Mouse (Mus musculus) testis, adult 2 months (tissue): Measurements from ENCODE around the gene Senp3.

Experiments used
- CTCF ChIP-seq: fragments of 200-500 bp; IDR thresholded peaks from 2 replicates; pipeline ENCODE4 v1.5.1; 2012; ENCODE audit warnings: low read depth, mild to moderate bottlenecking, inconsistent platforms, low read length, moderate library complexity; ENCODE audit not compliant: control insufficient read depth, insufficient read depth, insufficient replicate concordance
- POLR2A ChIP-seq: fragments of 200-500 bp; IDR thresholded peaks from 2 replicates; pipeline ENCODE4 v1.6.1; 2012; ENCODE audit warnings: low read depth, mild to moderate bottlenecking, inconsistent platforms, low read length, moderate library complexity; ENCODE audit not compliant: control insufficient read depth

DNA sequence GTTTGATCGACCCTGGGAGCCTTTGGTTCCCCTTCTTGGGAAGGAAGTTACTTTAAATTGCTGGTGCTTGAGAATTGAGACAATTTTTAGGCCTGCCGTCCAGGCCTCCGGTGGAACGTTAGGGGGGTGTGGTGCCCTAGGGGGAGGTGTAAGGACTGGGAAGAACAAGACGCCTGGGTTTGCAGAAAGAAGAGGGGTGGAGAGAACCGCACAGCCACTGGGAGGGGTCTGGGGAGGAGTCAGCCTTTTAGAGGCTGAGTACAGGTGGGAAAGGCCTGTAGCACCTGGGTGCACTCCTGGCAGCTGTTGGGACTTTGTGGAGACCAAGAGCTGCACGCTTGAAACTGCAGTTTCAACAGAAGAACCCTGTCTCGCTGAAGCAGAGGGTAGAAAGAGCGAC lies 27.1 kb downstream of the Senp3 start:
- TF ChIP-seq CTCF (no peak), POLR2A (no peak)
